Mouse (Mus musculus) left cerebral cortex, adult 8-10 months (tissue): Measurements from ENCODE around the gene Pknox1. TPM values are rescaled to one million over a fixed set of nuclear protein-coding genes. Genes with fewer than 3 reads are reported as not detected.
"Not testable (repeated sequence)": the region's sequence is repeated elsewhere in the genome, so short reads cannot be mapped to it uniquely, and the experiment has no call there.

ENCODE experiments used
- DNase-seq, 2 experiments: peaks; one replicate each; pipeline ENCODE4 v3.0.0; 2022; ENCODE audit warnings: low spot score in 2 of 2
- total RNA-seq, 4 experiments: library from RNA; stranded (reverse); gene quantifications; 2 replicates each; pipeline ENCODE4 v1.2.4; 2022

Gene Pknox1
- 10 to 100 TPM; 14.0 to 18.8 (median 15.4) TPM for total RNA-seq

DNA sequence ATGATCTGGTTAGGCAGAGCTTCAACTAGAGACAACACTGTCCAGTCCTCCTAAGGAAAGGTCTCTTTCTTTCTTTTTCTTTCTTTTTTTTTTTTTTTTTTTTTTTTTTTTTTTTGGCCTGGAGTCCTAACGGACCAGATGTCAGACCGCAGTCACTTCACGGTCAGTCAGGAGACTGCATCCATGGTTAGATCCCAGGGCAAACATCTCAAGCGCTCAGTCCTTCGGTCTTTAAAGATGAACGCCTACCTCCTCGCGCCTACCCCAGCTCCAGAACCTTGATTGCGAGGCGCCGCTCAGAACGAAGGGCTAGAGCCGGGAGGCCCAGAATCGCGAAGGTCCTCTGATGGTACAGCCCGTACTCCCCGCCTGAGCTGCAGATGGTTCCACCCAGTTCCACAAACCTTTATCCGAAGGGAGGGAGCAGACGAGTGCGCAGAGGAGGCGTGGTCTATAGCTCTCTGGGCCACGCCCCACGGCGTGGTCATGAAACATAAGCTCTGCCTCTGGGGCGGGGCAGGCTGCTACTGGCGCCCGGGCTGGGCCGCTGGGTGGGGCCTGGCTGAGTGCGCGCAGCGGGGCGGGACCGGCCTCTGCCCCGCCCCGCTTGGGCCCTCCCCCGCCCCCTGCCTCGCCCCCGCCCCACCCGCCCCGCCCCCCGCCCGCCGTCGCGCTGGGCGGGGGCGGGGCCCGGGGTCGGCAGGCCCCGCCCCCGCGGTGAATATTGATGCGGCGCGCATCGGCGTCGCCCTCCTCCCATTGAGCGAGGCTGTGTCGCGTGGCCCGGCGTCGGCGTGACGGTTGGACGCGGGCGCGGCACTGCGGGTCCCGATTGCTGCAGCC is at the start of gene Pknox1:
TSS of gene Pknox1 (plus strand) at position 720 of the 843 bp plus-strand sequence.
- DNase-seq = peak; percentile 92 to 99

DNA sequence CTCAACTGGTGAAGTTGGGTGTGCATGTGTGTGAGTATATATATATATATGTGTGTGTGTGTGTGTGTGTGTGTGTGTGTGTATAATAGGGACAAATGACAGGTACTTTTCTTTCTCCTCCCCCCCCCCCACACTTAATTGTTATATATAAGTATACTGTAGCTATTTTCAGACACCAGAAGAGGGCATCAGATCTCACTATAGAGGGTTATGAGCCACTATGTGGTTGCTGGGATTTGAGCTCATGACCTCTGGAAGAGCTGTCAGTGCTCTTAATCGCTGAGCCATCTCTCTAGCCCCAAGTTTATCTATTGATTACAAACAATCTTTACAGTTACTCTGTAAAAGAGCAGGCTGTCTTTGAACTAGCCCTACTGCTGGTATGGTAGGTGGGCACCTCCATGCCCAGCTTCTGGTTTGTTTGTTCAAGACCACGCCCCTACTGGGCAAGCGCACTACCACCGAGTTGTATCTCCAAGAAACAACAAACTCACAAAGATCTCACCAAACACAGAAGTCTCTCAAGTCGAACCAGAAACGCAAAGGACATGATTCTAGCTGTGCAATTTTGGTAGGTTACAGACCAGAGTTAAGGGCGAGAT is 45.1 kb upstream of the Pknox1 start:
- no peak for DNase-seq

DNA sequence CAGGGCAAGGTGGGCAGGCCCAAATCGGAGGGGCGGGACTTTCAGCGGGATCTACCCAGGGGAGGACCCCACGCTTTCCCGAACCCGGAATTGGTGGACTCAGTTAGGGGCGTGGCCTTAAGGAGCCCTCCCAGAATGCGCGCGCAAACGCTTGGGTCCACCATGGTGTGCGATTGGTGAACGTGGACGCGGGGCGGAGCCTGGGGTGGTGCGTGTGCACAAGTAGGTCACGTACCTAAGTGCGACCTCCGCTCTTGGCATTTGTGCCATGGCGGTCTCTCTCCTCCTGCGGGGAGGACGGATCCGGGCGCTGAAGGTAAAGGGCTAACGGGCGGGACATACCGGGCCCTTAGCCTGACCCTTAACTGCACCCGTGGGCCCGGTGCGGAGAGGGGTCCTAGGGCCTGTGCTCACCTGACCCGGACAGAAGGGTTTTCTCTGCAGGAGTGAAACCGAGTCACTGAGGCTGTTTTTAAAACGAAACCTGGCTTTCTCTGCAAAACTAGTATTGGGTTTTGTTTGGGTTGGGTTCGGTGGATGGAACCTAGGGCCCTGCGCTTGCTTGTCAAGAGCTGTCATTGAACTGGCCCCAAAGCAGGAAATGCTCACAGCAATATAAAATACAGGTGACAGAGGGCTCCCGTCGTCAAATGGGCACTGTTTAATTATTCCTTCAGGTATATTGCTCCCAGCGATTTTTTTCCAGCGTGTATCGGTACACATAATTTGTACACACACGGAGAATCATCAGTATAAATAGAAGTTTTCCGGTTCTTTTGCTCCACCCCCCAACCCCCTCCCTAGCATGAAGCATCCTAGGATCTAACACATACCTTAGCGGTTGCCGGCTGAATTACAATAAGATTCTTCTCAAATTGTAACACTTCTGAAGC is 44.3 kb upstream of the Pknox1 start, which contains the start of the genes Wdr4 and Ndufv3:
TSS of gene Wdr4 (minus strand) at position 35 of the 893 bp plus-strand sequence.
TSS of gene Ndufv3 (plus strand) at position 170 of the 893 bp plus-strand sequence.
- peak; percentile 94 to 99 for DNase-seq

DNA sequence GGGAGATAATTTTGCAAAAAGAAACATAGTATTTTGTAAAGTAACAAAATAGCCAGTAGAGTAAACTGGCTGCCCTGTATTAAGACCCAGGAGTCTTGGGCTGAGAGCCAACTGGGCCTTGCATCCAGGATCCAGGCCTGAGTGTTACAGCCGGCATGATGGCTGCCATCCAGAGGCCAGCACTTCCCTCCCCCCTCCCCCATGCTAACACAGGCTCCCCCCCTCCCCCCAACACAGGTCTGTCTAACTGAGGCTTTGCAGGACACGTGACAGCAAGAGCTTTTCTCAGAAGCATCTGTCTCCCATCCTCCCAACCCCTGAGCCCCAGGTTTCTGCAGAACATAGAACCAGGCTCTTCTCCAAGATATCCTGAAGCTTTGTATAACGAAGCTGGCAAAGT is 43.6 kb upstream of the Pknox1 start:
- no peak for DNase-seq

DNA sequence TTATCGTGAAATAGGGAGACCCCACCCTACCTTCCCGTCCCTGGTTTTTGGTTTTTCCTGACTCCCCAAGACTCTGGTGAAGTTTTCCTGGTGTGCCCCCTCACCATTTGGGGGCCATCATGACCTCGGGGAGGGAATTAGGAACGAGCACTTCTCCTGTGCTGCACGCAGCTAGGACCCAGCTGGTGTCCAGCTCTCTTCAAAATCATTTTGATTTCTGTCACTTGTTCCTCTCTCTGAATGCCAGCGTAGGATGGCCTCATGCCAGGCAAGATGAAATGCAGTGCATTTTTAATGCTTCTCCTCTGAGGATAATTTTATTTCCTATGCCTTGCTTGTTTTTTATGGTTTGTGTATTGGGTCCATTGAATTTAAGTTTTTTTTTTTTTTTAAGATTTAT is 42.6 kb upstream of the Pknox1 start:
- DNase-seq = no peak

DNA sequence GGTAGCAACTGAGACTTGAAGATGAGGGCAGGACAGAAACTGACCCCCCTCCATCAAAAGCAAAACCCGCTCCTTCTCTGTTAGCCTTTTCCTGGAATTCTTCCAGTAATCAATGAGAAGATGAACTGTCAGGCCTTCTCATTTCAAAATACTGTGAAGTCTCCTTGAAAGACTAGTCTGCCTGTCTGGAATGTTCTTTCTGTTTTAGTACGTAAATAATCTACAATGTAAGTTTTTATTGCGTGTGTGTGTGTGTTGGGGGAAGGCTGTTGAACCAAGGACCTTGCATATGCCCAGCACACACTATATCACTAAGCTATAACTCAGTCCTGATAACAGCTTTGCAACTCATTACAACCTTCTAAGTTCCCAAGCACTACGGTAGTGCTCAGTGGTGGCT is 39.4 kb upstream of the Pknox1 start:
- DNase-seq = no peak

DNA sequence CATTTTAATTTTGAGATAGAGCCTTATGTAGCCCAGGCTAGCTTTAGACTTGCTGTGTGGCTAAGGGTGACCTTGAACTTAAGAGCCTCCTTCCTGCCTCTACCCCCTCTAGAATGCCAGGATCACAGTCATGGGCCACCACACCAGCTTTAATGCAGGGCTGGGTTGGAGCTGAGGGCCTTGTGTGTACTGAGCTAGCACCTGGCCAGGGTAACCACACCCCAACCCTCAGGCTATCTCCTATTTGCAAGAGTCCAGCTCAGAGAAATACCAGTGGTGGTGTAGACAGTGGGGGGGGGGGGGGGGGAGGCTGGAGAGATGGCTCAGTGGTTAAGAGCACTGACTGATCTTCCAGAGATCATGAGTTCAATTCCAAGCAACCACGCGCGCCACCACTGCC is 38.7 kb upstream of the Pknox1 start:
- no peak for DNase-seq

DNA sequence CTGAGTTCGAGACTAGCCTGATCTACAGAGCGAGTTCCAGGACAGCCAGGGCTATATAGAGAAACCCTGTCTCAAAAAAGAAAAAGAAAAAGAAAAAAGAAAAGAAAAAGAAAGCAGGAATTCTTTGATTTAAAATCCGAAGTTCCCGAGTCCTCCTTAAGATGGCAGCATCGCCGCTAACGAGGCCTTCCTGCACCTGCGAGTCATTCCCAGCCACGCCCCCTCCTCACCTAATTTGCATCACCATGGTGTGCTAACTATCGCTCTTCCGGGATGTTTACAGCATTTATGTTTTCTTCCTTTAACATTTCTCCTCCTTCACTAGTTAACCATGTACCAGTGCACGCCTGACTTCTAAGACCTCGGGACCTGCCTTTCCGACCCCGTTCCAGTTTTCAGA is 35.2 kb upstream of the Pknox1 start:
- no peak for DNase-seq

DNA sequence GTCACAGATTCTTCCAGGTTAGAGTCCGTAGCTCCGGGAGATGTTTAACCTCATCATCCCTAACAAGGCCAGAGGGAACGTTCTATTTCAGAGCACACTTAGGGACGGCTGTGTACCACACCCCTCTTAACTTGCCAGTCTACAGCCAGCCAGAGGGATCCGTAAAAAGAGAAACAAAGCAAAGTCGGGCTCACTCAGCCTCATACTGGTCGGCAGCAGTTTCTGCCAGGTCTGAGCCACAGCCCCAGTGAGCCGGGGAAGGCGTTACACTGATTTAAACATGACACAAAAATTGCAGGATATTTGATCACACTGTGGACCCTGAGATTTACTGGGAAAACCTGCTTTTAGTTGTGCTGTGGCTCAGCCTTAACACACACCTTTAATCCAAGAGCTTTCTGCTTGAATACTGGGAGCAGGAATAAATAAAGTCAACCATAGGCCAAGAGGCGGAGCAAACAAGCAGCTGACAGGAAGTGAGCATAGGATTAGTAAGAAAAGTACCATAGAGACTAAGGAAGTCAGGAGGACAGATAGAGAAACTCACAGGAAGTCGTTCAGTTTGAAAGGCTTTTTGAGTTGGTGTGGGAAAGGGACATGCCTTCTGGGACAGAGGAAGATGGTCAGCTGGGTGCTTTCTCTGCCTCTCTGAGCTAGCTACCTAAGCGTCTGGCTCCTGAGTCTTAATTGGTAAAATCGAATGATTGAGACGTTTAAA is 32.9 kb upstream of the Pknox1 start:
- DNase-seq = no peak

DNA sequence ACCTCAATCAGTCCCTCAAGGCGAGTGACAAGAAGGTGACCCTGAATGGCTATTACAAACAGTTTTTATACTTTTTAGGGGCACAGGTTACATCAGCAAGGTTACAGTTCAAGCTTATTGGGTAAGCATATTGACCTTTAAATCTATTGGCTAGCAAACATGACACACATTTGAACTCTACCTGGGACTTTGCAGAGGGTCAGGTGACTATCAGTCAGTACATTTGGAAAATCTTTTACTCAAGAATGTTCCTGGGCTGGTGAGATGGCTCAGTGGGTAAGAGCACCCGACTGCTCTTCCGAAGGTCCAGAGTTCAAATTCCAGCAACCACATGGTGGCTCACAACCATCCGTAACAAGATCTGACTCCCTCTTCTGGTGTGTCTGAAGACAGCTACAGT is 32.2 kb upstream of the Pknox1 start:
- DNase-seq = not testable (repeated sequence)

DNA sequence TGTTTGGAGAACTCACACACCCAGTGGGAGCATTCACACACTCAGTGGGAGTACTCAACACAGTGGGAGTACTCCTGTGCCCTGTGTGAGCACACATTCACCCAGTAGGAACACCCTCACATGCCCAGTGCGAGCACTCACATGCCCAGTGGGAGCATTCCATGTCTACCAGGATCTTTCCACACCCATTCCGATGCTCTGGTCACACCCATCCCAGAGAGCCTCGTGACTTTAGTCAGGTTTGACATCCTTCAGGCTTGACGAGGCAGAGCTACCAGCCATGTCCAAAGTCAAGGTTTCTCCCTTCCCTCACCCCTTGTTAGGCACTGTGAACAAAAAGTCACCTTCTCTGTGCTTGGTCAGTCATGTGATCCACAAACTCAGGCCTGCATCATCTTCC is 29.2 kb upstream of the Pknox1 start:
- DNase-seq = no peak

DNA sequence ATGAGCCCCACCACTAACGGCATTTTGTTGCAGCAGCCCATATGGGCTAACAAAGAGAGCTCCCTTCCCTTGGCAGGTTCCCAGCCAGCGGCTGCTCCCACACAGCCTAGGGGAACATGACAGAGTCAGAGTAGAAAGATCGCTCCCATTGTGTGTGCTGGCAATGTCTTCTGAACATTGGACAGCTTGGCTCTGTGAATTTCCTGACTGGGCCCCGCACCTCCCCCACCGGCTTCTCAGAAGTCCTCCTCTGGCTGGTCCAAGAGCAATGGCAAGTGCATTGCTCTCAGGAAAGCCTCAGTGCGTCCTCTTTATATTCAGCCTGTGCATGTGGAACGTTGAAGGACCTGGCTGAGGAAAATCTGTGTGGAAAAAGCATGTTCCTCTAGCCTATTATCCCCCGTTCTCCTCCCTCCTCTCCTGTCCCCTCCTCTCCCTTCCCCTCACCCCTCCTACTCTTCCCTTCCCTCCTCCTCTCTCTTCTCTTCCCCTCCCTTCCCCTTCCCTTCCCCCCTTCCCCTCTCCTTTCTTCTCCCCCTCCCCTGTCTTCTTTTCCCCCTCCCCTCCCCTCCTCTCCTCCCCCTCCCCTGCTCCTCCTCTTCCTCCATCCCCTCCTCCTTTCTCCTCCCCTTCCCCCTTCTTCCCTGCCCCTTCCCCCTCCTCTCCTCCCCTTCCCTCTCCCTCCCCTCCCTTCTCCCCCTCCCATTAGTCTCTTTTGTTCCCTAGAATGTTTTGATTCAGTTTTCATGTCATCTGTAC is 28.5 kb upstream of the Pknox1 start:
- DNase-seq = peak in 1 of 2 experiments; percentile 71

DNA sequence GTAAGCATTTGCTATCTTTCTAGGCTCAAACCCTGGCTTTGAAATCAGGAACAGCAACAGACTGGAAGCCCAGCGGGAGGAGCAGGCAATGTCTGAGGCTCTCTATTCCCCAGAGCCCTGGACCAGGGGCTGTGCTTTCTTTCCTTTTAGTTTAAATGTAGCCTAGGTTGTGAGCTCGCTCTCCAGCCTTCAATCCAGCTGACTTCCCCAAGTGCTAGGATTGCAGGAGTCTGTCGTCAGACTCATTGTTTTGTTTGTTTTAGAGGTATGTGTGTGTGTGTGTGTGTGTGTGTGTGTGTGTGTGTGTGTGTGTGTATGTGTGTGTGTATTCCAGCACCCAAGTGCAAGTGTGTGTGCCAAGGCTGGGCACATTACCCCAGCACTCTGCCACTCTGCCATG is 24.4 kb upstream of the Pknox1 start:
- no peak for DNase-seq

DNA sequence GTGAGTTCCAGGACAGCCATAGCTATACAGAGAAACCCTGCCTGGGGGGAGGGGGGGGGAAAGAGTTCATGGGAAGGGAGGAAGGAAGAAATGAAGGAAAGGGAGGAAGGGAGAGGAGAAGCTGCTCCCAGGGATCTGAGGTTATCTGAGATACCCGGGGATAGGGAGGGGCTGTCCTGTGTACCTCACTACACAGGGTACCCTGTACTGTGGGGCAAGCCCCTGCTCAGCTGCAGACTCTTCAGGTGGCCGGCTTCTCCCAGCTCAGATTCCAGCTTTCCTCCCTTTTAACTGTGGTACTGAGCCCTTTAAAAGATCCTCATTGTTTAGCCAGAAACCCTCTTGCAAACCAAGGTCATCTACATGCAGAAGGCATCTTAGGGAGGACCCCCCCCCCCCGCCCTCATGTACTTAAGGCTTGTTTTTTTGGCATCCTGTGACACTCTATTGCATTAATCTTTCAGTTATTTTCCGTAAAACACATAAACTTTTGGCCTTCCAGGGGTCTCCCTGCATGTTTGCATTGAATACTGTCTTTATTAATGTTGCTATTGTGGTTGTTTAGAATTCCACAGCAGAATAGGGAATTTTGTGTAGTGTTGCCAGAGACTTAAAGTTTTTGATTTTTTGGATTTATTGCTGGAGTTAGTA is 23.6 kb upstream of the Pknox1 start:
- no peak for DNase-seq

DNA sequence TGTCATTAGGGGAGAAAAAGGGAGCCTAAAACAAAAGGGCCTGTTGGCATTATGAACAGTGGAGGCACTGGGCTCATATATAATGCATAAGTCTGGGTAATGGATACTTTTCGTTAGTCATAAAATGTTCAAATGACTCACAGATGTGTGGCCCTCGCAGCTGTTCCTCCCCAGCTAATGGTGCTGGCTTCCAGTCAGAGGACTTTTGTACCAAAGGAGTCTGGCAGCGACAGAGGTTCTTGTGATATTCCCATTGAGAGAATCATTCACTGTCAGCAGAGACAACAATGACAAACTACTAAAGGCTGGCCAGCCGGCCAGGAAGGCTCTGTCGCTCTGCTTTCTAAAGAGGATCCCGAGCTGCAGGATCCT is 23.1 kb upstream of the Pknox1 start:
- no peak for DNase-seq

DNA sequence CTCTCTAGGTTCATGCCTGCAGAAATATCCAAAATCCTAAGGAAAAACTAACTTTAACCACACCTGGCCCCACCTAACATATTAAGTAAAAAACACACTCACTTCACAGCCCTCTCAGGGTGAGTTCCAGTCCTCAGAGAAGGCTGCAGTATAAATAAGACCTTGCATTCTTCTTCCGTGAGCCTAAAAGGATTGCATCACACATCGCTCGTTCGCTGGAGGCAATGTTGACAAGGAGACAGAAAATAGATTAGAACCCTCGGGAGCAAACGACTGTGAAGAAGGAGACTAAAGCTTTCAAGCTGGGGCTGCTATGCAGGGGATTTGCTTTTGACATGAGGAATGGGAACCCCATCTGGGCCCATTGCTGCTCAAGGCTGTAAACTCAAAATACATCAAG is 21.0 kb upstream of the Pknox1 start:
- DNase-seq = no peak

DNA sequence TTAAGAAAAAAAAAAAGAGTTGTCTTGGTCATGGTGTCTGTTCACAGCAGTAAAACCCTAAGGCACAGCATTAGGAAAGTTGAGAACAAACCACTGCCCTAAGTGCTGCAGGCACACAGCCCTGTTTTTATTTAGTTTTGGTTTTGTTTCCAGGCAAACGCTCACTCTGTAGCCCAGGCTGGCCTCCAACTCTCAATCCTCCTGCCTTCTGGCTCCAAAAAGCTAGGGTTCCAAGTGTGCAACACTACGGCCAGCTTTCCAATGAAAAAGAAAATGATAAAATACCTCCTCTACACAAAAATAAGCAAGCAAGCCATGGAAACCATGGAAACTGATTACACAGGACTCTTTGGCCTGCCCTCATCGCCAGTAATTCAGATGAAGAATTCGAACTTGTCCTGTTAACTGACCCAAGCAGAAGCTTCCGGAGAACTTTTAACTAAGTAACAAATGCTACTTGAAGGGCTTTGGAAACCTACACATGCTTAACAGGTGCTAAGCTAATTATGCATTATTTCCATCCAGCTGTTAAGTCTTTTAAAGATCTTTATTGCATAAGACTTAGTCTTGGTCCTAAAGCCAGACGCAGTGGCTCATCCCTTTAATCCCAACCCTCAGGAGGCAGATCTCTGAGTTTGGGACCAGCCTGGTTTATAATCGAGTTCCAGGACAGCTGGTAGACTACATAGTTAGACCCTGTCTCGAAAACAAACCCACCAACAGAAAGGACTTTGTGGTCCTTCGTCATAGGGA is 17.9 kb upstream of the Pknox1 start:
- no peak for DNase-seq

DNA sequence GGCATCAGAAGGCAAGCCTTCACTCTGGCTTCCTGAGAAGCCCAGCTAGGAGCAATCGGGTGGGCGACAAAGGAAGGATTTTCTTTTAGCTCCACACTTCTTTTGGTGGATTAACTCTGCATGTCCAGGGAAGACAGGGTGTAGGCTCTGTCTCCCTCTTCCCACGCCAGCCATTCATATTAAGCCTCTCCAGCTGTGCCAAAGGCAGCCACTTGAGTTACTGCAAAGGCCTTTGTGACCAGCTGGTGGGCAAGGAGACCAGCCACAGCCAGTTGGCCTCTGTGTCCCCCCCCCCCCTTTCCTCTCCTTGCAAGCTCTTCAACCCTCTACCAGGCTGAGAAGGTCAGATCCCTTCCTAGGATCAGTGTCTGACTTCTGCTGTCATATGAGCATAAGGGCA is 16.6 kb upstream of the Pknox1 start:
- no peak for DNase-seq

DNA sequence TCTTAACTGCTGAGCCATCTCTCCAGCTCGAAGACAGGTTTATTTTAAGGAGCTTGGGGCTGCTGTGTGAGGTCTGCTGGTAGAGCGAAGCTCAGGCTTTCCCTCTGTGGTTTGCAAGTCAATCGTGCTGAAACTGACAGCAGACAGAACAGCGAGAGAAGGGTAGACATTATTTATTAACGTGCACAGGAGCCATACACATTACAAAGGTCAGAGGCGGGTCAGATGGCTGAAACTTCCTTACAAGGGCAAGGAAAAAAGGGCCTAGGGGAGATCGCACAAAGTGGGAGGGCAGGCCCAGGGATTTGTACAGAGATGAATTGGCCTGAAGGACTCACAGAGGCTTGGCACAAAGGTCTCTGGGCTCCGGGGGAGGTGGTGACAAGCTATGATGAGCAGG is 15.1 kb upstream of the Pknox1 start:
- DNase-seq = no peak
